Mouse (Mus musculus) cerebellum, adult 11 months (tissue): ENCODE measurements around the gene Acaca.
"Not testable (repeated sequence)": the region's sequence is repeated elsewhere in the genome, so short reads cannot be mapped to it uniquely, and the experiment has no call there.

Source experiments
- DNase-seq: peaks from one replicate; pipeline ENCODE4 v3.0.0; 2022

The Acaca gene

GRCm38 (mm10) chr11:84344522-84345236 is 215.2 kb downstream of the Acaca start:
- DNase-seq: no peak

- DNase-seq: no peak
Measured at GRCm38 (mm10) chr11:84347766-84348165, 218.3 kb downstream of the Acaca start.

- no peak for DNase-seq
Measured at GRCm38 (mm10) chr11:84348843-84349825, 219.7 kb downstream of the Acaca start.

- no peak for DNase-seq
Measured at GRCm38 (mm10) chr11:84351150-84351549, 221.7 kb downstream of the Acaca start.

GRCm38 (mm10) chr11:84353058-84353726 is 223.7 kb downstream of the Acaca start:
- DNase-seq: no peak

- DNase-seq: no peak
Measured at GRCm38 (mm10) chr11:84357304-84357703, 227.8 kb downstream of the Acaca start.

- no peak for DNase-seq
Measured at GRCm38 (mm10) chr11:84357771-84358170, 228.3 kb downstream of the Acaca start.

GRCm38 (mm10) chr11:84361551-84361950 is 232.1 kb downstream of the Acaca start:
- DNase-seq: no peak

GRCm38 (mm10) chr11:84362633-84363243 is 233.3 kb downstream of the Acaca start:
- DNase-seq: no peak

- DNase-seq: no peak
Measured at GRCm38 (mm10) chr11:84365313-84365712, 235.8 kb downstream of the Acaca start.

GRCm38 (mm10) chr11:84368902-84369301 is 239.4 kb downstream of the Acaca start:
- DNase-seq: no peak

GRCm38 (mm10) chr11:84373122-84373521 is 243.7 kb downstream of the Acaca start:
- DNase-seq: no peak

- no peak for DNase-seq
Measured at GRCm38 (mm10) chr11:84375951-84376496, 246.6 kb downstream of the Acaca start.

- no peak for DNase-seq
Measured at GRCm38 (mm10) chr11:84376510-84377365, 247.3 kb downstream of the Acaca start.

- no peak for DNase-seq
Measured at GRCm38 (mm10) chr11:84382450-84382849, 253.0 kb downstream of the Acaca start.

GRCm38 (mm10) chr11:84383891-84384290 is 254.4 kb downstream of the Acaca start:
- DNase-seq: no peak

GRCm38 (mm10) chr11:84389332-84389731 is 259.9 kb downstream of the Acaca start:
- DNase-seq: no peak

- no peak for DNase-seq
Measured at GRCm38 (mm10) chr11:84391126-84391525, 261.7 kb downstream of the Acaca start.

GRCm38 (mm10) chr11:84392066-84392465 is 262.6 kb downstream of the Acaca start:
- not testable (repeated sequence) for DNase-seq

GRCm38 (mm10) chr11:84393571-84393970 is 264.1 kb downstream of the Acaca start:
- DNase-seq: no peak

GRCm38 (mm10) chr11:84395010-84395409 is 265.5 kb downstream of the Acaca start:
- no peak for DNase-seq
